Mouse (Mus musculus): ENCODE results near the gene Jpt1.

- TF ChIP-seq MAX (IDR thresholded peaks at IDR 0.05; ENCODE audit: low read depth) (no peak), POLR2A (IDR thresholded peaks at IDR 0.05; ENCODE audit: insufficient read length, low read depth) (no peak), CEBPB (IDR thresholded peaks at IDR 0.05; ENCODE audit: insufficient read depth, poor library complexity, severe bottlenecking) (no peak)
Measured at GRCm38 (mm10) chr11:115552783-115553182, 38.6 kb upstream of the Jpt1 start.

Measured in myocyte (in vitro differentiated cells).